Mouse (Mus musculus) frontal cortex, postnatal 14 days (tissue): ENCODE data around the gene Nol3.
A peak's percentile ranks its signal among the peaks of the same experiment; 100 is the strongest.

Experiments
- DNase-seq, 2 experiments: peaks; one replicate each; pipeline ENCODE4 v3.0.0; 2022; ENCODE audit warnings: low spot score in 2 of 2

The Nol3 gene

DNA sequence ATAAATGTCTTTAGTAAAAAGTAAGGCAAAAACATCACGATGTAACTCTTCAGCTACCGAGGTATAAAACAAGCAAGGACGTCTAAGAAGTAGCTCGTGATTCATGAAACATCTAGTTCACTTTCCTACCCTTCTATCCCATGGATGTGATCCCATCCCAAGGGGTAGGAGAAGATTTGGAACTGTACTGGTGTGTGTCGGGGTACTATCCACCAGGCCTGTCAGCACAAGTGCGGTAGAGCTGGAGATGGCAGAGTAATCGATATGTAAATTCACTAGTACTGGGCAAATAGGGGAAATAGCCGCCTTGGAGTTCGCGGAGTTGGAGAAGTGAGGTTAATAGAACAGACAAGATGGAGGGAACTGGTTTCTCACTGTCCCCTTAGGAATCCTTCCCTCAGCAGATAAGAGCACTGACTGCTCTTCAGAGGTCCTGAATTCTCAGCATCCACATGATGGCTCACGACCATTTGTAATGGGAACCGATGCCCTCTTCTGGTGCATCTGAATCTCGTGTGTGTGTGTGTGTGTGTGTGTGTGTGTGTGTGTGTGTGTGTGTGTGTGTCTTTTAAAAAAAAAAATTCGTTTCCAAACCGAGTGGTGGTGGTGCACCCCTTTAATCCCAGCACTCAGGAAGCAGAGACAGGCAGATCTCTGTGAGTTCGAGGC lies 12.6 kb upstream of the Nol3 start:
- no peak for DNase-seq

DNA sequence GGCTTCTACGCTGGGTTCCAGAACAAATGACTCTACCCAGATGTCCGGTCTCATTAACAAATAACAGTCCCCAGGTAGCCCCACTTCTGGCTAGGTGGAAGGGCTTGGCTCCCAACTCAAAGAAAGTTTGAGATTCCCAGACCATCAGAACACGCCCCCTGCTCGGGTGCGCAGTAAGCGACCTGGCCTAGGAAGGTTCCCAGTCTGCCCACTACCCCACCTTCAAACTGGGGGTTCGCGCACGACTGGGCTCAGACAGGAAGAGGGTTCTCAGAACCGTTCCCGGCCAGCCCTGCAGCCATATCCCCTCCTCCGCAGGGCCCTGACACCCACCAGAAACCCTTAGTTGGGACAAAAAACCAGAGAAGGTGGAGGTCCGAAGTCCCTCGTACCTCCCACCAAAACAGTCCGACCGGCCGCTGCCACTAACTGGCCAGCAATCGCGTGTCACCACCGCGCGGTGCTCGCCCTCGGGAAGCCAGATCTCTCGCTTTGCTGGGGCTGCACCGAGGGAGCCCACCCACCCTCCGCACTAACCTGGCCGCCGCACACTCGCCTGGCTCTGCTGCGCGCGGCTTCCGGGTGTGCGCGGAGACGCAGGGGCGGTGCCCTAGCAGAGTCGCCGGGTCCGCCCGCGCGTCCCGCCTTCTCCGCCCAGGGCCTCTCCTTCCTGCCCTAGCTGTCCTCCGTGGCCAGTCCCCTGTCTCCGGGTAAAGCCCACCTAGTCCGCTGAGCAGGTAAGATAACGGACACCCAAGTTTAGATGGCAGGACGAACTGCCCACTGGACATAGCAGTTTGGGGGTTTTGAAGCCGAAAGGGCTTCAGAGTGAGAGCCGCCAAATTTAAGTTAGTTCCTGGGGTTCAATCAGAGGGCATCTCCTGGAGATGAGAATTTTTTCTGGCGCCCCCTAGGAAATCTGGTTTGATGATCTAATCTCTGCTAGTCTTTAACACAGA lies 11.6 kb upstream of the Nol3 start, which contains the start of the genes Tradd and Fbxl8:
Gene Tradd, minus strand, starts transcription at position 586 of the 959 bp plus-strand sequence.
Gene Fbxl8, plus strand, starts transcription at position 625 of the 959 bp plus-strand sequence.
- no peak for DNase-seq

DNA sequence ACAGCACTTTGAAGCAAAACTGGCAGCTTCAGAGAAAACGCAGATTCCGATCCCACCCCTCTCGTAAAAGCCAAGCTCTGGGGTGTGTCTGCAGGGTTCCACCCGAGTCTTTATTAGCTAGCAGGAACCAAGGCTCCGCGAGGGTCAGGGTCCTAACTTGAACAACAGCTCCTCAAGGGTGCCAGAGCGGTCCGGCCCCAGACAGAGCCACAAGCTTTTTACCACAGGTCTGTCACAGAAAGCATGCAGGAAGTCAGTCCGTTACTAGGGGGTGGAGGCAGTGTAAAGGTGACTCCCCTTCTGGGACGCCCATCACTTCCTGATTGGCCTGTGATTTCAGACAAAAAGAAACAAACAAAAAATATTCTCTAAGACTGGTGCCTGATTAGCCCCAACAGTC lies 10.8 kb upstream of the Nol3 start:
- no peak for DNase-seq

DNA sequence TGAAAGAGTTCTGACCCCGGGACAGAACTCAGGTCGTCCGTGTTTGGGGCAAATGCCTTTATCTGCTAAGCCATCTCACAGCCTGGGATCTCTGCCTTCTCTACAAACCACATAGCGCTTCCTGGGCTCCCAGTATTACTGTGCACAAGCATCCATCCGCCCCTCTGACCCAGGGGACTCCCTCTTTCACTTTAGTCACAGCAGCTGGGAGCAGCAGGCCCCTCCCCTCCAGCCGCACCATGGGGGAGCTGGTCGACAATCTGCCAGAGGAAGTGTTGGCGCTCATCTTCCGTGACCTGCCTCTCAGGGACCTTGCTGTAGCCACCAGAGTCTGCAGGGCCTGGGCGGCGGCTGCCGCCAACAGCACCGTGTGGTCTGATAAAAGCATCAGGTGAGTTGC lies 9.2 kb upstream of the Nol3 start:
- DNase-seq, result no peak

DNA sequence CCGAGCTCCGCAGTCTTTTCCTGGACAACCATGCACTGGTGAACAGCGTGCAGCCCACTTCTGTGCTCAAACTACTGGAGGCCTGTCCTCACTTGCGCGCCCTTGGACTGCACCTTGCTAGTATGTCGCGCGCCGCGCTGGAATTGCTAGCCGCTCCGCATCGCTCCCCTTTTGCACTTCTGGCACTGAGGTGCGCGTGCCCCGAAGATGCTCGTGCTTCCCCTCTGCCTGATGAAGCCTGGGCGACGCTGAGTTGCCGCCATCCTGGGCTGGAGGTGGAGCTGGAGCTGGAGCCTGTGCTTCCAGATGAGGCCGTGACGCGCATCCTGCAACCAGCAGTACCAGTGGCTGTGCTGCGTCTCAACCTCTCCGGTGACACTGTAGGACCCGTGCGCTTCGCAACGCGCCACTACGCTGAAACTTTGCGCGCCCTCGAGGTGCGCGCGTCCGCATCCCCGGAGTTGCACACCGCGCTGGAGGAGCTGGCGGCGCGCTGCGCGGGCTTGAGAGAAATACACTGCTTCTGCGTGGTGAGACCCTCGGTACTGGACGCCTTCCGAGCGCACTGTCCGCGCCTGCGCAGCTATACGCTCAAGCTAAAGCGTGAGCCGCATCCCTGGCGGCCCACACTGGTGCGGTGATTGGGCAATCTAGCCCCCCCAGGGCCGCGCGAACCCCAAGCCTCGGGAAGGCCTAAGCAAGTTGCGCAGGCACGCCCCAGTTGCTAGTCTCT lies 7.4 kb upstream of the Nol3 start:
- DNase-seq, result peak; percentile 75 to 77

DNA sequence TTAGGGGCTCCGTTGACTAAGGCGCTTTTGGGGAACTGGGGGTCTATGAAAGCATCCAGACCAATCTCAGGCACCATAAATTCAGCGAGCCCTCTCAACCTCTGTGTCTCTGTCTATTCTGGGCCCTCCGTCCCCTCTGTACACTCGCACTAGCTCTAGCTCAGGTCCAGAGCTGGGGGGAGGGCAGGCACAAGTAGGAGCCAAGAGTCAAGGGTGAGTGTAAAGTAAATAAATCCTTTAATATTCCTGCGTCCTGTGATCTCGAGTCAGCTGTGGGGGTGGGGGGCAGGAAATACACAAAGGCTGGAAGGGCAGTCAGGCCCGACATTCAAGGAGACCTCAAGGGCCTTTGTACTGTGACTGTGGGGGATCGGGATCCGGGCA lies 6.9 kb upstream of the Nol3 start:
- no peak for DNase-seq

DNA sequence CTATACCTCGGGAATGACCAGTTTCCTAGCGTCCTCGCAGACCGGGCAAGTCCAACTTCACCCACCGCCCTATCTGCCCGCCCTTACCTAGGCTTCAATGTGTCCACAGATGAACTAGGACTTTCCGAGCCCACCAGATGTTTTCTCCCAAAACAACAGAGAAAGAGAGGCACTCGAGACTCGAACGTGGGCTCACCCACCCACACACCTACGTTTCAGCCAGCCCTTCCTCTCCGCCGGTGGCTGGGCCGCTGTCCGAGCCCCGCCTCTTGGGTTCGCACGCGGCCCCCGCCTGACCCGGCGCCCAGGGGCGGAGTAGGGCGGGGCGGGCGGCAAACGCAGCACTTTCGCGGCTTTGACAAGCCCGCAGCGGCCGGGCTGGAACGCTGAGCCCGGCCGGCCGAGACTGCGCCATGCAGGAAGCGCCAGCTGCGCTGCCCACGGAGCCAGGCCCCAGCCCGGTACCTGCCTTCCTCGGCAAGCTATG lies 6.4 kb upstream of the Nol3 start, which contains the start of gene Hsf4:
Gene Hsf4, plus strand, starts transcription at position 341 of the 487 bp plus-strand sequence.
- no peak for DNase-seq

DNA sequence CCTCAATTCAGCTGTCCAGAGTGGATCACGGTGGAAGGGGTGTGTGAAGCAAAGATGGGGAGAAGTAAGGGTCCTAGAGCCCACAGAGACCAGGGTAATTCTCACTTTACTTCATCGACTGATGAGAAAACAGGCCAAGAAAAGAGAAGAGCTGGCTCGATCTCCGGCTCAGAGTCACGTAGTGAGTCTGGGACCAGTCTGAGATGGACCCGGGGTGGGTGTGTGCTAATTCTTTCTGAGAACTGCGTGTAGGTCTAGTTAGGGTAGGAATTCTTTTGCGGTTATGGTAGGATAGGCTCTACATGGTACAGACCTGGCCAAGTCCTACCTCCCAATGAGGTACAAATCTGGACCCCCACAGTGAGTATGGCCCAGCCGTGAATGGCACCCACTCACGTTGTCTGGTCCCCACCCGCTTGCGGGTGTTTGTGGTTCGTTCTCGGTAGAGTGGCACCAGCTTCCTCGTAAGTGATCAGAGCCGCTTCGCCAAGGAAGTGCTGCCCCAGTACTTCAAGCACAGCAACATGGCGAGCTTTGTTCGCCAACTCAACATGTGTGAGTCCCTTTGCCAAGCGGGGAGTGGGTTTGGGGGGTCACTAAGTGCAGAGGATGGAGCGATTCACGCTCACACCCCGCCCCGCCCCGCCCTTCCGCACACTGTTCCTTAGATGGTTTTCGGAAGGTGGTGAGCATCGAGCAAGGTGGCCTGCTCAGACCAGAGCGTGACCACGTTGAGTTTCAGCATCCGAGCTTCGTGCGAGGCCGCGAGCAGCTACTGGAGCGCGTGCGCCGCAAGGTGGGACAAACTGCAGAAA lies 5.6 kb upstream of the Nol3 start:
- DNase-seq, result no peak

DNA sequence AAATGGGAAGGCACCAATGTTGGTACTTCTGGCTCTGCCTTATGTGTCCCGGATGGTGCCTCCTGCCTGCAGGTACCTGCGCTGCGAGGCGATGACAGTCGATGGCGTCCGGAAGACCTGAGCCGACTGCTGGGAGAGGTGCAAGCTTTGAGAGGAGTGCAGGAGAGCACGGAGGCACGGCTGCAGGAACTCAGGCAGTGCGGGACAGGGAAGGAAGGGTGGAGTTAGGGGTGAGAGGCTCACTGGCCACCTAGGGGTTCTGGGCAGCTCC lies 5.1 kb upstream of the Nol3 start:
- DNase-seq, result no peak

DNA sequence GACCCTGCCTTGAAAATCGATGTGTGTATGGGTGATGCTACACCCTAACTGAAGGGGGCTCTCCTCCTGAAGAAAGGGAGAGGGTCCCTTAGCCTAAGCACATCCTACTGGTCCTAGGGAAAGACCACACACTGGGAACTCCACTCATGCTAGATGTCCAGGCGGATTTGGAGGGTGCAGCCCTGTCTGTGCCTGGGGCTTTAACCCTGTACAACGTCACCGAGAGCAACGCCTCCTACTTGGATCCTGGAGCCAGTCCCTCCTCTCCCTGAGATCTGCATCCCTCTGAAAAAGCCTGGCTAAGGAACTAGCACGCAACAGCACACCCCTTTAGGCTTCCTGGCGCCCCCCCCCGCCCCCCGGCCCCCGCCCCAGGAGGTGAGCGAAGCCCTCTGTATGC lies 553 bp upstream of the Nol3 start:
- no peak for DNase-seq

DNA sequence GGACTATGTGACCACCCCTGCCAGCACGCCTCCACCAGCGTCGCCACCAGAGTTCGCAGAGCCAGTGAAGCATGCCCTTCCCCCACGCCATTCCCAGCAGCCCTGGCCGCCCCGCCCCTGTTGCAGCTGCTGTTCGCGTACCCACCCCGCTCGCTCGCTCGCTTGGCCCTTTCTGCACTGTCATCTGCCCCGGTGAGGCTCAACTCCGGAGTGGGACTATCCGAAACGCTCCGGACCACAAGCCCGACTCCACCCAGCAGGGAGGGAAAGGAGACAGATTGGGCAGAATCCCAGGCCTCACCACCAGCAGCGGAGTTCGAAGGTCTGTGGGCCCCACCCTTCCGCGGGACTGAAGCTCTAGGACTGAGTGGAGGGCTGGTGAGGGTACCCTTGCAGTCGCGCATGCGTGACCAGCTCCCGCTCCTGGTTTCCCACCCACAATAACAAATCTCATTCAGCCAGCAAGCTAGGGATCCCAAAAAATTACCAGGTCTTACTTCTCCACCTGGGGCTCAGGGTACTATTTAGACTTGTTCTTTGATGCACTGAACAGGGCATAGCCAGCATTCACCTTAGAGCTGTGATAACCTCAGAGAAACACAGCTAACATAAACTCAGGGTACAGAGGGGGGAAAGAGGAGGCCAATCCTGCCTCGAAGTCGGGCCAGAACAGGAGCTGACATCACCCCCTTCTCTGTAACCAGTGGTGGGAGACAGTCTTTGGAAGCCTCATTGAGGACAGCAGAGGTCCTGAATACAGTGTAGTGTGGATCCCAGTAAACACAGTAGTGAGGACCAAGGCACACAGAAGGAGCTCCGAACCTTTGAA lies 566 bp downstream of the Nol3 start:
- DNase-seq, result peak in 1 of 2 experiments; percentile 7

DNA sequence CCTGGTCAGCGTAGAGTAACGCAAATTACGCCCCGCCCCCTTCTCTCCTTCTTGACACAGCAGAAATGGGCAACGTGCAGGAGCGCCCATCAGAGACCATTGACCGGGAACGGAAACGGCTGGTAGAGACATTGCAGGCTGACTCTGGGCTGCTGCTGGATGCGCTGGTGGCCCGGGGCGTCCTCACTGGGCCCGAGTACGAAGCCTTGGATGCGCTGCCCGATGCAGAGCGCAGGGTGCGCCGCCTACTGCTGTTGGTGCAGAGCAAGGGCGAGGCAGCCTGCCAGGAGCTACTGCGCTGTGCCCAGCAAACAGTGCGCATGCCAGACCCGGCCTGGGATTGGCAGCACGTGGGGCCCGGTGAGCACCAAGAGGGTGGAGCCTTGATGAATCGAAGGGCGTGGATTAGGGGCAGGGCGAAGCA lies 3.0 kb downstream of the Nol3 start:
- peak; percentile 70 for DNase-seq

DNA sequence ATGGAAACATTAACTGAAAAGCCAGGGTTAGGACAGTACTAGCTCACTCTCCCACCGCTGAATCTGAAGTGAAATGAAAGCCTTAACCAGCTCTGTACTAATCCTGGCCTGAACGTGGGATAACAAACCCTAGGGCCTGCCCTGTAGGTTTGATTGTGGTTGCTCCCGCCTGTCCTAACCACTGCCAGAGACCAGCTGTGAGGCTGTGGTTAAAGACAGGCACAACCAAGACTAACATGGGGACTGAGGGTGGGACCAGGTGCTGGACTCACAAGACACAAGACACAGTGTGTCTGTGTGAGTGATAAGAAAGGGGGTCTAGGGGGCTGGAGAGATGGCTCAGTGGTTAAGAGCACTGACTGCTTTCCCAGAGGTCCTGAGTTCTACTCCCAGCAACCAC lies 4.6 kb downstream of the Nol3 start:
- no peak for DNase-seq

DNA sequence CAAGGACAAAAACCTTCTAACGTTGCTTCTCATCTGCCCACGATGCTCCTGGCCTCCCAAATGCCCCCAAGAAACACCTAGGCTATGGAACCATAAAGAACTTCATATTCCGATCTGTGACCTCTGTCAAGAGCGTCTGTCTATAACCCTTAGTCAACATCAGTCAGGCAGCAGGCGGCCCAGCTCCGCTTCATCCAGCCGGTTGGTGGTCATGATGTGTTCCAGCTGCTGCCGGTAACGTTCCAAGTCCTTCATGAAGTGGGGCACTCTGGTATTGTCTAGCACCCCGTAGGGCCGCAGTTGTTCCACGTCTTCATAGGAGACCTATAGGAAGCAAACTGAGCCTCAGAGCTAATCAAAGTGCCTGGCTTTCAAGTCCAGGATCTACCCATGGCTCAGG lies 5.9 kb downstream of the Nol3 start:
- no peak for DNase-seq

DNA sequence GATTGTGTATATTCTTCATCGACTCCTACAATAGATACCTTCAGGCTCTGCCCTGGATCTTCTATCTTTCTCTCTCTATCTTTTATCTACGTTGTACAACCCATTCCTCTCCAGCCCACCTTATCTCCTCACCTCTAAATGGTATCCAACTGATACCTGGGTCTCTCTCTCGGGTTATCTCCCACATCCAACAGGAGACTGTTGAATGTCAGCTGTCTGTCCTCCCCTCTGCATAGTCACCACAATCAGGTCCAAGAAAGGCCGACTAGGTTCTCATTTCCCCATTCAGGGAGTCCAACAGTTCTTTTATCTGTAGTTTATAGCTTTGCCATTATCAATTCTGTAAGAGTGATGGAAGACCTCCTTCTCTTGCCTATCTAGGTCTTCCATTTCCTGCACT lies 6.3 kb downstream of the Nol3 start:
- DNase-seq, result no peak

DNA sequence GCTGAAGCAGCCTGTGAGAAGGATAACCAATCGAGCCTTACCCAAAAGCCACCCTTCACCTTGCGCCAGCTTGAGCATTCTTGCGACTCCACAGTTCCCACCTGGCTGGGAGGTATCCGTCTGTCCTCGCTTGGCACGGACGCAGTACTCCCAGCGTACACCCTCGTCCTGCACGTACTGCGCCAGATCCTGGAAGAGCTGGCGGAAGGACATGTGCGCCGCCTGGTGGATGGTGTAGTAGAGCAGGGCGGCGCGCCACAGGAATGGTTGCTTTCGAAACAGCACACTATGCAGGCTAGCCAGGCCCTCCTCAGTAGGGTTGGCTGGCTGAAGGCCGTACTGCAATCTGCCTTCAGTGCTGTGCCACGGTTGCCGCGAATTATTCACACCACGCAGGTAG lies 7.1 kb downstream of the Nol3 start:
- DNase-seq, result no peak

DNA sequence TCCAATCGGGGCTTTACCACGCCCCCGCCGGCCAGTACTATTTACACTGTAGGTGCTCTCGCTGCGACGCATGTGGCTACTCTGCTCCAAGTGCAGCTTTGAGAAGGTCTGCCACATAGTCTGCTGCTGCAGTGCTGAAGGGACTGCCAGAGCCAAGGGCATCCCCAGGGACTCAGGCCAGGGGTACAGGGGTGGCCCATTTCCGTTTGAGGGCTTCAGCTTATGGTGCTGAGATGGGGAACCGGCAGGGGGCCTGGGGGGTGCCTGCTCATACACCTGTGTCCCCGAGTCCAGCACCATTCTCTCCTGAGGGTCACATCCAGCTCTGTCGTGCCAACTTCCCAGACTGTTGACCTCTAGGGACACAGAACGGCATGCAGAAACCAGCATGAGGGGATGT lies 9.6 kb downstream of the Nol3 start:
- no peak for DNase-seq

DNA sequence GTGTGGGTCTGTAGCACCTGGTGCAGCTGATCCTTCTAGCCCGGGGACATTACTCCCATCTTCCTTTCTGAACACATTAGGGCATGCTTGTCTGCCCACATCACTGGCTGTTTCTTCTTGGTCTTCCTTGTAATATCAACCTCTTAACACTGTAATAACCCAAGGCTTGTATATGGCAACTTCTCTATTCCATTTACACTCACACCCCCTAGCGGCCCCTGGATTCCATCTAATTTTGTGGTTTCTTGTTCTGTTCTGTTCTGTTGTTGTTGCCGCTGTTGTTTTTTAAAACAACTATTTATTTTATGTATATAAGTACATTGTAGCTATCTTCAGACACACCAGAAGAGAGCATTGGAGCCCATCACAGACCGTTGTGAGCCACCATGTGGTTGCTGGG lies 11.0 kb downstream of the Nol3 start:
- no peak for DNase-seq

DNA sequence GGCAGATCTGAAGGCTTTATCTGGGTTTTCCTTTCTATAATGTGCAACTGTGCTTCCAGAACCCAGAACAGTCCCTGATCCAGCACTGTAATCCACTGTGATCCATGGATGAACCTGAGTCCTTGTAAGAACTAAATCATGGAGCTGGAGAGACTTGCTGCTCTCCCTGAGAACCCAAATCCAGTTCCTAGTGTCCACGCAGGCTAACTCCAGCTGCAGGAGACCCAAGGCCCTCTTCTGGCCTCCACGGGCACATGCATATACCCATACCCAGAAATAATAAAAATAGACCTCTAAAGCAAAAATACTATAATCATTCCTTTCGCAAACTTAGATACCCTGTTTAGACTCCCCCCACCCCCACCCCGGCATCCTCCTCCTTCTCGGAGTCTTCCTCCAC lies 12.3 kb downstream of the Nol3 start:
- no peak for DNase-seq

DNA sequence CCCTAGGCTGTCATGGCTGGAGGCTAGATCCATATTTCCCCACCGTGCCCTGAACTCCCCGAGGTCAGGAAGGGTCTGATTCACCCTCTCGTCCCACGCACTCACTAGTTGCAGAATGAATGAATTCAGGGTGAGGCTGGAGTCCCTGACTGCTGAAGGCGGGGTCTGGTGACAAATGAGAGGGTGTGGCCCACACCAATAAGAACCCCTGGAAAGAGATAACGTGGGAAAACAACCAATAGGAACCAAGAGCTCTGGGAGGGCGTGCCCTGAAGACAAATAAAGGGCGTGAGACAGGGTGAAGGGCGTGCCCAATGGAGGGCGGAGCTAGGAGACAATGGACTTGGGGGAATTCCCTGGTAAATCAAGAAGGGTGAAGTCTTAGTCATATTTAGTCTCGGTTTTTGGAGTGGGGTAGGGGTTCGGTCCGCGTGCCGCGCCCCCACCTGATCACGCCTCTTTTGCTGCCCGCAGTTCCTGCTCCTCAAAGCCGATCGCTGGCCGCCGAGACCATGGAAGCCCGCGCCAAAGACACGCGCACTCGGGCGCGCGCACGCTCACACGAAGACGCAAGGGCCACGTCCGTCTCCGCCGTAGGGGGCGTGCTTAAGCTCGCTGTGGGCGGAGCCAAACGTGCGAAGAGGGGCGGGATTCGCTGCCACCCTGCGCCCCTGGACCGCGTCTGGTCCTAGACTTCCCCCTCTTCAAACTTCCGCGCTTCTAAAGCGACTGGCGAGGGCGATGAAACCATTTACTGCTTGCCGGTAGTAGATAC lies 13.2 kb downstream of the Nol3 start:
- peak; percentile 92 to 94 for DNase-seq
